Mouse (Mus musculus) heart, postnatal 36 days (tissue): ENCODE results near the gene Dglucy. TPM values are rescaled to one million over a fixed set of nuclear protein-coding genes. Genes with fewer than 3 reads are reported as not detected.

Source experiments
- total RNA-seq, 2 experiments: library from RNA; stranded (reverse); gene quantifications; 2 replicates each; pipeline ENCODE4 v1.2.3; 2021

Dglucy gene
- total RNA-seq, 2 experiments from 2014 or later = 52.5 to 55.1 TPM

Other genes with a start within 250 kb of the Dglucy start
- gene Rps6ka5, start 52.1 kb upstream of the Dglucy start, total RNA-seq = 10 to 100 TPM; 12.5 to 16.5 TPM
- under 1 TPM; 0.14 to 0.16 TPM for gene Gpr68, start 129.1 kb downstream of the Dglucy start, total RNA-seq
- 1 to 10 TPM; 6.2 to 7.0 TPM for gene Ccdc88c, start 250.0 kb downstream of the Dglucy start, total RNA-seq